Mouse (Mus musculus): ENCODE data around the gene Rps25.

DNA sequence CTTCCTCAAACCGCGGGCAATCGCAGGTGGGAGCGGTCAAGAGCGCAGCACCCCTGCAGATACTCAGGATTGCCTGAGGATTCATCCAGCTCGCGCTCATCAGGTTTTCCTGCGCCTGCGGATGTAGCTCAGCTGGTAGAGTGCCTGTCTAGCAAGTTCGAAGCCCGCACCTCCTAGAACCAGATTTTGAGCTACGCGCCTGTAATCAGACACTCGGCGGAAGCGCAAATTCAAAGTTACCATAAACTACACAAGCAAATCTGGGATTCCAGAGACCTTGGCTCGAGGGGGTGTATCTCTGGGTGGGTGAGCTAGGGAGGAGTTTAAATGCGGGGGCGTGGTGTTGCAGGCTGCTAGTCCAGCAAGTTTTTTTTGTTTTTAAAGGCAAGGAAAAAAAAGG lies 34.0 kb downstream of the Rps25 start, which contains the start of gene Foxr1:
- no peak for TF ChIP-seq FLI1 (IDR thresholded peaks at IDR 0.05; ENCODE audit: low read length)
- no peak for TF ChIP-seq GATA1 (IDR thresholded peaks at IDR 0.05; ENCODE audit: borderline replicate concordance, low read length)

All from megakaryocyte, embryonic 14.5 days (primary cell).